Mouse (Mus musculus) layer of hippocampus, adult 2 months (tissue): Measurements from ENCODE around the gene Mn1. TPM values are rescaled to one million over a fixed set of nuclear protein-coding genes. Genes with fewer than 3 reads are reported as not detected.
A peak's percentile ranks its signal among the peaks of the same experiment; 100 is the strongest.

Source experiments
- DNase-seq, 2 experiments: peaks; one replicate each; pipeline ENCODE4 v3.0.0; 2022; ENCODE audit warnings: low spot score in 2 of 2
- H3K27ac ChIP-seq: fragments of 200-600 bp; 2 replicates; pipeline ENCODE4 v1.8.1; 2022
- H3K4me3 ChIP-seq: fragments of 200-600 bp; 2 replicates; pipeline ENCODE4 v1.8.1; 2022; ENCODE audit warnings: mild to moderate bottlenecking
- CTCF ChIP-seq: fragments of 200-600 bp; conservative IDR thresholded peaks from 2 replicates; pipeline ENCODE4 v1.8.1; 2022; ENCODE audit warnings: antibody characterized with exemption, mild to moderate bottlenecking, moderate library complexity
- long read RNA-seq, 2 experiments: library from polyadenylated mRNA; stranded (forward); transcript quantifications; one replicate each; pipeline ENCODE4 v2.0.0; 2021; ENCODE audit warnings: borderline mapping rate in 2 of 2
- total RNA-seq, 2 experiments: library from RNA; stranded (reverse); gene quantifications; 2 replicates each; pipeline ENCODE4 v1.2.3; 2021

Gene Mn1
- 10 to 100 TPM; 38.4 to 45.6 TPM for total RNA-seq
- long read RNA-seq, experiment 1, full-length matches to known transcripts = 12 of 21 reads
- long read RNA-seq, experiment 1, partial matches to known transcripts = 9 of 21 reads
- long read RNA-seq, experiment 1, other reads (novel, unspliced or antisense) = 0 of 21 reads
- long read RNA-seq, experiment 2, full-length matches to known transcripts = 12 of 13 reads
- long read RNA-seq, experiment 2, partial matches to known transcripts = 0 of 13 reads
- long read RNA-seq, experiment 2, other reads (novel, unspliced or antisense) = 1 of 13 reads

DNA sequence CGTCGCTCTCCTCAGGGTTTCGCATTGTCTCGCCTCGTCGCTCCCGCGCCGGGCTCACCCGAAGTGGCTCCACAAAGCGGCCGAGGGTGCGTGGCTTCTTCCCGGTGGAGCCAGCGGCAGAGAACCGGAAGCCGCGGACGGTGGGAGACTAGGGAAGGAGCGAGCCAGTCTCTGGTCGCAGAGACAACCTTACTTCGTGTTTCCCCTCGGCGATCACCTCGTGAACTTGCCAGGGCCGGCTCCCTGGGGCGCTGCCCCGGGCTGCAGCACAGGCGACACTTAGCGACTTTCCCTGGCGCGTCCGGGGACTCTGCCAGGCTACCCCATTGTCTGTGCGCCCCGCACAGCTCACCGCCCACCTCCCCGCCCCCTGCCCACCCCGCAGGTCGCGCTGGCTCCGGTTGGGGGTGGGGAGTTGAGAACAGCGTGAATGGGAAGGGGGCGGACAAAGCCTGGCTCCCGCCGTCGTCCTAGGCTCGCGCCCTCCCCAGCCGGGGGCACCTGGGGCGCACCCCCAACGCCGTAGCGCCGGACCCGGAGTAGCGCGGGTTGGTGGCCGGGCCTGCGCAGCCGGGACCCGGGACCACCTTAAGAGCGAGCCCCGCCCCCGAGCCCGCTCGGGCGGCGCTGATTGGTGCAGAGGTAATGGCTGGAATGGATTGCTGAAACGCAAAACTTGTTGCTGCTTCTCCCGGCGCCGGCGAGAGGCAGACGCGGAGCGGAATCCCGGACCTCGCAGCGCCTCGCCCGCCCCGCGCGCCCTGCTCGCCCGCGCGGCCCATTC is at the start of gene Mn1:
TSS of gene Mn1 (plus strand) at position 772 of the 784 bp plus-strand sequence.
- TF ChIP-seq CTCF = no peak
- H3K27ac ChIP-seq = peak within 1 kb of the TSS; percentile 88
- H3K4me3 ChIP-seq = peak within 1 kb of the TSS; percentile 73
- peak; percentile 86 to 89 for DNase-seq

DNA sequence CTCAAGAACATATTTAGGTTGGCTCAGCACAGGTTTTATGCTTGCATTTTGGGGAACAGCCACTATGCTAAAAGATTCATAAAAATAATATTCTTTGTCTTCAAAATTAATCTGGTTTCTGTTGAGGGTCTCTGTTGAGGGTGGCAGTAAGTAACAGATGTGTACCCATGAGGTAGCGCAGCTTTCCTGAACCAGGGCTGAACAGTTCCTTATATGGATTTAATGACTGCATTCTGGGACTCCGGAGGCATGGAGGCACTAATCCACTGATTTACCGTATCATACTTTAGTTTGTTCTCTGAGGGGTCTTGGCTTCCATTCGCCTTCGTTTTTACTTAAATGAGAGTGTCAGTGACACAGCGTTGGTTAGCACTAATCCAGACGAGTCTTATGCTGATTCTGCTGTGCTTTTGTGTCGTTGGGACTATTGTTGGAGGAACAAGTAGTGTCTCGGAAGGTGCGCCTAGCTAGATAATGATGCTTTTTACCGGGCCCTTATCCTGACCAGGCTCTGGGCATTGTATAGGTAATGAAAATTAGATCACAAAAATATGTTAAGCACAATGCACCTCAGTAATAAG is 49.1 kb upstream of the Mn1 start:
- no peak for TF ChIP-seq CTCF
- no peak overlapping the region for H3K4me3 ChIP-seq
- no peak for DNase-seq
- peak overlapping the region; percentile 46; the same call in 1 of the 2 replicates for H3K27ac ChIP-seq

DNA sequence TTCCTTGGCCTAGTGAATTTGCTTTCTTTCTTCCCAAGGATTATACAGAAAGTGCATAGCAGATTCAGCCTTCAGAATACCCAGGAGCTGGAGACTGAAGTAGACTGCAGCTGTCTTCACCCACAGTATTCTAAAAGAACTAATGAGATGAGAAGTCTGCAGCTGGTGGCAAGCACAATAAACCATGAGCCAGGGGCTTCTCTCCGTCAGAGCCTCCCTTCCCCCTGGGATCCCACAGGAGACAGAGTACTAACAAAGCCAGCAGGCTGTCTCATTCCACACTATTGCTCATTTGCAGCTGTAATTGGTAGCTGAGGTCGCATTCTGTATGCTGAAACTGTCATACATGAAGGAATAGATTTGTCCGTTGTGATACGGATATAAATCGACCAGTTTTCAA is 48.6 kb upstream of the Mn1 start:
- no peak overlapping the region for H3K4me3 ChIP-seq
- no peak for DNase-seq
- no peak for TF ChIP-seq CTCF
- H3K27ac ChIP-seq = peak overlapping the region; percentile 46; the same call in 1 of the 2 replicates

DNA sequence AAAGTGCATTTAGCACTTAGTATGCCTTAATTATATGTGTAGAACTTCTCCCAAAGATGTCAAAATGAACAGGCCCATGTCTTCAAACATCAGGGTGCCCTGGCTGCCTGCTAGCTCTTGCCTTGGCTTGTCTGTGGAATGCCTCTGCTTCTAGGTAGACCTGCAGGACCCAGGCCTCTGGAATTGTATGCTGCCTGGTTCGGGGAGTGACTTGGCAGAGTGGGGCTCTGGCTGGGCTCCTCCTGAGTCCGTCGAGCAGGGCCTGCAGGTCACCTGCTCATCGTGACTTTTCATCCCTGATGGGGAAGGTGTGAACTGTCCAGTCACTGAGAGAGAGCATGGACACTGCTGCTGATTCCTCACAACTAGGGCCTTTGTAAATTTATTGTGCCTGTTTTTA is 41.5 kb upstream of the Mn1 start:
- DNase-seq = no peak
- TF ChIP-seq CTCF = no peak
- no peak overlapping the region for H3K27ac ChIP-seq
- no peak overlapping the region for H3K4me3 ChIP-seq

DNA sequence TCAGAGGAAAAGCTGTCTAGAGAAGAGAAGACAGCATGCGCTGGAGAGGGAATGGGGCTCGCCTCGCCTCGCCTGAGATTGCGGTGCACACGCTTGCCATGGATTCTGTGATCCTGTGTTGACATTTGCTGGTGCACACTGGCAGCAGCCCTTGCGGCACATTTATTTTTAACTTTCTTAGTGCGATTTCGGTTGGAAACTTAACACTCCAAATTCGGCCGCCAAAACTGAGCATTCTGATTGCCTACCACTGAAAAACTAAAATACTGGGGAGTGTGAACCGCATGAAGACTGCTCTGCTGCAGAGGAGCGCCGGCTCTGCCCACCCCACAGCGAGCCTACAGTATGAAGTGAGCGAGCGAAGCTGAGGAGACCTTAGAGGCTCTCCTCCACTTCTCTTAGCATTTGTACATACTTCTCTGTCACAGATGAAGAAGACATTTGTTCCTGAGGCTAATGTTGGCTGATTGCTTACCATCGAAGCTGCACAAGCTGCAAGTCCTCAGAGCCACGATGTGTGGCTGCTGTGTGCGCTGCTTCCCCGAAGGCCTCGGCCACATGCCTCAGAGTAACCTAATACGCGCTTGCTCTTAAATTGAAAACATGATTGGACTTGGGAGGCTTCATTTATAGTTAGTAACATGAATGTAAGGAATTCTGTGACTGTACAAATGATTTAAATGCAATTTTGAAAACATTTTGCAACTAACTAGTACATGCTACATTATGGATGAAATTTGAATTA is 40.7 kb upstream of the Mn1 start:
- no peak overlapping the region; the same call in 1 of the 2 replicates for H3K27ac ChIP-seq
- no peak overlapping the region for H3K4me3 ChIP-seq
- no peak for DNase-seq
- TF ChIP-seq CTCF = no peak

DNA sequence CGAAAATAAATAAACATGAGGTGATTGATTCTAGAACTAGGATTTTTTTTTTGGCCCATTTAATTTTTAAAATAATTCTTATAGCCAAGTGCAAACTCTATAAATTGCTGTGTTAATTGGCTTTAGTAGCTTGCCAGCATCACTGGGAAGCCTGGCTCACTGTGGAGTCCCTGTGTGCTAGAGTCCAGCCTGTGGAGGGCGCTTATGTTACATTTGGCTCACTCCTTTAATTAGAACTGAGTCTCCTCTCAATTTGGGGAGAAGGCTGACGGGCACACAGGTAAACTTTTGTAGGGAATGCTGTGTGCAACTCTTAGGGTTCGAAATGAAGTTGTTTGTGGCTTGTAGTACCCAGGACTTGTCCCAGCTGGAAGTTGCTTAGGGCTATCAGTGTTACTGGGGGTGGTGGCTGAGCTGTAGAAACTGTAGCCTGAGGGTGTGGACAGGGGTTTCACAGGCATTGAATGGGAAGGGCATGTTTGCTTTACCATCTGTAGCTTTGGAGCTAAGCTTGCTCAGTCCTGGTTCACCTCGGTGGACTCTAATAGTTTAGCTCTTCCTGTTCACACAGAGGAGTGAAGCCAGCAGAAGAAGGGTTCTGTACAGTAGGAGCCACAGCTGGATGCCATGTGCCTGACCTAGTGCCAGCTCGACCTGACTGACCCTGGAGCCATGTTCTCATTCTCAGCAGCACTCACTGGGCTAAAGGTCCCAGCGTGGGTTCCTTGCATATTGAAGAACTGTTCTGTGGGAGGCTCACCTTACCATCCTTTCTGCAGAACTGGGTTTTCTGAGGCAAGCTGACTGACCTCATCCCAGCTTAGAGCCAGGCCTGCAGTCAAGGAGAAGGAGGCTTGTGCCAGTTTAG is 38.8 kb upstream of the Mn1 start:
- TF ChIP-seq CTCF = peak; percentile 64
- Histone ChIP-seq H3K27ac (no peak overlapping the region), H3K4me3 (no peak overlapping the region)
- DNase-seq = no peak

DNA sequence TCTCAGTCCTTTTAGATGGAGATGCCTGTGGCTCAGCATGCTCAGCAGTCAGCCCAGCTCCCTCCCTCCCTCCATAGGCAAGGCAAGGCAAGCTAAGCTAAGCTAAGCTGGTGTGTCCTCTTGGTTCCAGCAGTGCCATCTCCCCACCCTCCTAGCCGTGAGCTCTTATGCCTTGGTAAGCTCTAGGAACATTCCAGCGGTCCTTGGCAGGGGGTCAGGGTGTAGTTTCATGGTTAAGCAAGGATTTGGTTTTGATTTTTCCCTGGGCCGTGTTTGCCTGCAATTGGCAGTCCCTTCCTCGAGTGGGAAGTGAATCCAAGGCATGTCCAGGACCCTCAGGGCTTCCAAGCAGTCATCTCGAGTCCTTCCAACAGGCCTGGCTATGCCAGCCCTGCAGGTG is 33.8 kb upstream of the Mn1 start:
- no peak overlapping the region for H3K4me3 ChIP-seq
- DNase-seq = no peak
- no peak for TF ChIP-seq CTCF
- H3K27ac ChIP-seq = no peak overlapping the region

DNA sequence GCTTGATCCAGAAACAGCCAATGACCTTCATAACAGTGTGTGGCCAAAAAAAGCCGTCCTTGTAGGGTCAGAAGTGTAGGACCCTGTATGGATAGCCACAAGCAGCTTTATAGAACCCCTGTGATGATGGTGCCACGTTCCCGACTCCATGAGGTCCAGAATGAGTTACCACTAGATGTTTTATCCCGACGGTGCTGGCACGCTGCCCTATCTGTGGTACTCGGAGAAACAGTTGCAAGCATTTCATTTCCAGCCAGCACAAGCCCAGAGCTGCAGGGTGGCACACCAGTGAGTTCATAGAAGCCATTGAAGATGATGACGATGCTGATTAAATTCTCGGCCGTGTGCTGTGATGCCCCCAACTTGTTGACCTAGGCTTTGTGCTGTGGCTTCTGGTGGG is 26.3 kb upstream of the Mn1 start:
- Histone ChIP-seq H3K27ac (no peak overlapping the region), H3K4me3 (no peak overlapping the region)
- no peak for DNase-seq
- TF ChIP-seq CTCF = no peak

DNA sequence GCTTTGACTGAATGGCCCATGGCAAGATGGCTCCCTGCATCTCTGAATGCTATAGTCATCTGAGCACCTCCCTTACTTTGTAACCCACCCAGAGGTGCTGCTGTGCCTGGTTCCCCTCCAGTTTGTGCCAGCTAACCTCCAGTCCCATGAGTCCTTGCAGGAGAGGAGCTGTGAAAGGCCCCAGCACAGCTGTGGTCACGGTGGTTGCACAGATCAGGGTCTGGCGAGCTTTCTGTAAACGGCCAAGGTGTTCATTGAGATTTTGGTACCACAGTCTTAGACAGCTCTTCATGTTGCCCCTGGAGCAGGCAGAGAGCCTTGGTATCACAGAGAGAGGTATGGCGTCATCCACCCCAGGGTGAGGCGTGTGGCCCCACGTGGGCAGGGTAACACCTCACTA is 25.7 kb upstream of the Mn1 start:
- no peak for TF ChIP-seq CTCF
- H3K27ac ChIP-seq = no peak overlapping the region
- H3K4me3 ChIP-seq = no peak overlapping the region
- no peak for DNase-seq

DNA sequence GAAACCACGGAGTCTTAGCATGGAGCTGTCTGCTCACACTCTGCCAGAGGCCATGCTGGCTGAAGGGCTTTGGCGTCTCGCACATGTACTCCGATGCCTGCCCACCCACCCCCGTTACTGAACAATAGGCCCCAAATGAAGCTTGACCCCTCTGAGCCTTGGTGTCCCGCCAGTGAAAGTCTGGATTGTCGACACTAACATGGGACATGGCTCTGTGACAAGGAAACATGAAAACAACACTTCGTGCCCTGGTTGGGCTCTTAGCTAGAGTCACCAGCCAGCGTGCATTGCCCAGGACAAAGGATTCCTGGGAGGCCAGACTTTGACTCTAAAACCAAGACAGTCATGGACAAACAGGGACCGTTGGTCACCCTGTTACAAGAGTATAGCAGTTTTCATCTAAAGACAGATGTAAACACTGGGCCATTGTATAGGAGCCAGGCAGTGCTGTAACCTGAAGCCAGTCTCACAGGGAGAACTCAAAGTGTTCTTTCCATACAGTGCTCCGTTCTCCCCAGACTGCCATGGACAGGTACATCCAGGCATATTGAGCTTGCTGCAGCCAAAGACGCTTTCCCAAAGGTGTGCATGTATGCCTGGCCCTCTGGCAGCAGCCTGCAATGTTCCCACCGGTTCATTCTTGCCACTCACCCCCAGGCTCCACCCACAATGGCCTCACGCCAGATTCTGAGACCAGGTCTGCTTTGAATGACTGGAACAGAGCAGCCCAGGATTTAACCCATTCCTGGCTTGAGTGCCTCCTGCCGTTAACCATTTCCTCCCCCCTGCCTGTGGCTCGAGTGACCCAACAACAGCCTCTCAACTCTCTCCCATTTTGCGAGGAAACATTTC is 23.6 kb upstream of the Mn1 start:
- no peak for TF ChIP-seq CTCF
- no peak overlapping the region for H3K27ac ChIP-seq
- H3K4me3 ChIP-seq = peak overlapping the region; percentile 30; the same call in 1 of the 2 replicates
- peak; percentile 34 to 35 for DNase-seq
